Mouse (Mus musculus): ENCODE results near the gene Morn2. TPM values are rescaled to one million over a fixed set of nuclear protein-coding genes. Genes with fewer than 3 reads are reported as not detected.

Gene Morn2
- total RNA-seq, 1 experiment: 10.7 TPM

GRCm38 (mm10) chr17:80324521-80324920, 34.5 kb downstream of the Morn2 start:
- Histone ChIP-seq H3K27ac (ENCODE audit: insufficient read depth, low read depth, low read length, poor library complexity, severe bottlenecking) (no peak overlapping the region), H3K9ac (ENCODE audit: insufficient read depth, low read depth, low read length, poor library complexity, severe bottlenecking) (no peak overlapping the region), H3K9me3 (ENCODE audit: control insufficient read depth, insufficient read depth, low read depth, low read length) (no peaks in the 10 kb centered on the region), H3K36me3 (ENCODE audit: control insufficient read depth, insufficient read depth, low read length, poor library complexity, severe bottlenecking) (no peaks in the 10 kb centered on the region), H3K4me3 (ENCODE audit: insufficient read depth in 1 of 2, low read depth in 1 of 2, low read length in 2 of 2, poor library complexity in 1 of 2, severe bottlenecking in 1 of 2) (no peak overlapping the region), H3K4me1 (ENCODE audit: control insufficient read depth in 2 of 2, insufficient read depth in 2 of 2, low read length in 2 of 2, poor library complexity in 1 of 2) (no peaks in the 10 kb centered on the region)
- TF ChIP-seq ZNF384 (IDR thresholded peaks at IDR 0.05; ENCODE audit: low read depth, low read length) (no peak), HCFC1 (IDR thresholded peaks at IDR 0.05; ENCODE audit: borderline replicate concordance, insufficient read depth, low read length) (no peak), CHD2 (IDR thresholded peaks at IDR 0.05; ENCODE audit: low read depth, low read length) (no peak), ZC3H11A (IDR thresholded peaks at IDR 0.05; ENCODE audit: borderline replicate concordance, low read depth, low read length) (no peak), MAFK (IDR thresholded peaks at IDR 0.05; ENCODE audit: insufficient read depth, low read depth, low read length) (no peak)
- in situ Hi-C loops (cut with MboI; ENCODE audit: low sequenced_read_pairs in 2 of 2, unreplicated experiment in 2 of 2): no loop called here
- DNase-seq (ENCODE audit: low read depth, low spot score): no peak

- in situ Hi-C loops (cut with MboI; ENCODE audit: low sequenced_read_pairs in 2 of 2, unreplicated experiment in 2 of 2): no loop called here
- Histone ChIP-seq H3K4me1 (ENCODE audit: control insufficient read depth in 2 of 2, insufficient read depth in 2 of 2, low read length in 2 of 2, poor library complexity in 1 of 2) (no peaks in the 10 kb centered on the region), H3K27ac (ENCODE audit: insufficient read depth, low read depth, low read length, poor library complexity, severe bottlenecking) (no peak overlapping the region), H3K9me3 (ENCODE audit: control insufficient read depth, insufficient read depth, low read depth, low read length) (no peaks in the 10 kb centered on the region), H3K9ac (ENCODE audit: insufficient read depth, low read depth, low read length, poor library complexity, severe bottlenecking) (no peak overlapping the region), H3K36me3 (ENCODE audit: control insufficient read depth, insufficient read depth, low read length, poor library complexity, severe bottlenecking) (no peaks in the 10 kb centered on the region), H3K4me3 (ENCODE audit: insufficient read depth in 1 of 2, low read depth in 1 of 2, low read length in 2 of 2, poor library complexity in 1 of 2, severe bottlenecking in 1 of 2) (no peak overlapping the region)
- TF ChIP-seq MAFK (IDR thresholded peaks at IDR 0.05; ENCODE audit: insufficient read depth, low read depth, low read length) (no peak), HCFC1 (IDR thresholded peaks at IDR 0.05; ENCODE audit: borderline replicate concordance, insufficient read depth, low read length) (no peak), ZC3H11A (IDR thresholded peaks at IDR 0.05; ENCODE audit: borderline replicate concordance, low read depth, low read length) (no peak), CHD2 (IDR thresholded peaks at IDR 0.05; ENCODE audit: low read depth, low read length) (no peak), ZNF384 (IDR thresholded peaks at IDR 0.05; ENCODE audit: low read depth, low read length) (no peak)
- no peak for DNase-seq (ENCODE audit: low read depth, low spot score)
Observed at GRCm38 (mm10) chr17:80325456-80325855, 35.5 kb downstream of the Morn2 start.

GRCm38 (mm10) chr17:80326431-80326830, 36.4 kb downstream of the Morn2 start:
- in situ Hi-C loops (cut with MboI; ENCODE audit: low sequenced_read_pairs in 2 of 2, unreplicated experiment in 2 of 2): no loop called here

GRCm38 (mm10) chr17:80332386-80332785, 42.4 kb downstream of the Morn2 start:
- DNase-seq (ENCODE audit: low read depth, low spot score): no peak
- H3K27ac ChIP-seq (ENCODE audit: insufficient read depth, low read depth, low read length, poor library complexity, severe bottlenecking): no peak overlapping the region
- no peaks in the 10 kb centered on the region for H3K36me3 ChIP-seq (ENCODE audit: control insufficient read depth, insufficient read depth, low read length, poor library complexity, severe bottlenecking)
- H3K4me3 ChIP-seq (ENCODE audit: insufficient read depth in 1 of 2, low read depth in 1 of 2, low read length in 2 of 2, poor library complexity in 1 of 2, severe bottlenecking in 1 of 2): no peak overlapping the region
- in situ Hi-C loops (cut with MboI; ENCODE audit: low sequenced_read_pairs in 2 of 2, unreplicated experiment in 2 of 2): no loop called here
- H3K9ac ChIP-seq (ENCODE audit: insufficient read depth, low read depth, low read length, poor library complexity, severe bottlenecking): no peak overlapping the region
- no peaks in the 10 kb centered on the region for H3K9me3 ChIP-seq (ENCODE audit: control insufficient read depth, insufficient read depth, low read depth, low read length)
- no peaks in the 10 kb centered on the region for H3K4me1 ChIP-seq (ENCODE audit: control insufficient read depth in 2 of 2, insufficient read depth in 2 of 2, low read length in 2 of 2, poor library complexity in 1 of 2)
- no peak for TF ChIP-seq MAFK (IDR thresholded peaks at IDR 0.05; ENCODE audit: insufficient read depth, low read depth, low read length)
- TF ChIP-seq CHD2 (IDR thresholded peaks at IDR 0.05; ENCODE audit: low read depth, low read length): no peak
- TF ChIP-seq HCFC1 (IDR thresholded peaks at IDR 0.05; ENCODE audit: borderline replicate concordance, insufficient read depth, low read length): no peak
- TF ChIP-seq ZNF384 (IDR thresholded peaks at IDR 0.05; ENCODE audit: low read depth, low read length): no peak
- TF ChIP-seq ZC3H11A (IDR thresholded peaks at IDR 0.05; ENCODE audit: borderline replicate concordance, low read depth, low read length): no peak; the same call in 1 of the 2 replicates

More at GRCm38 (mm10) chr17:80326431-80326830, 36.4 kb downstream of the Morn2 start:
- Histone ChIP-seq H3K9ac (ENCODE audit: insufficient read depth, low read depth, low read length, poor library complexity, severe bottlenecking) (no peak overlapping the region), H3K27ac (ENCODE audit: insufficient read depth, low read depth, low read length, poor library complexity, severe bottlenecking) (no peak overlapping the region), H3K4me3 (ENCODE audit: insufficient read depth in 1 of 2, low read depth in 1 of 2, low read length in 2 of 2, poor library complexity in 1 of 2, severe bottlenecking in 1 of 2) (no peak overlapping the region), H3K9me3 (ENCODE audit: control insufficient read depth, insufficient read depth, low read depth, low read length) (no peaks in the 10 kb centered on the region), H3K36me3 (ENCODE audit: control insufficient read depth, insufficient read depth, low read length, poor library complexity, severe bottlenecking) (no peaks in the 10 kb centered on the region), H3K4me1 (ENCODE audit: control insufficient read depth in 2 of 2, insufficient read depth in 2 of 2, low read length in 2 of 2, poor library complexity in 1 of 2) (no peaks in the 10 kb centered on the region)
- no peak for DNase-seq (ENCODE audit: low read depth, low spot score)
- no peak for TF ChIP-seq HCFC1 (IDR thresholded peaks at IDR 0.05; ENCODE audit: borderline replicate concordance, insufficient read depth, low read length)
- no peak for TF ChIP-seq ZC3H11A (IDR thresholded peaks at IDR 0.05; ENCODE audit: borderline replicate concordance, low read depth, low read length)
- TF ChIP-seq MAFK (IDR thresholded peaks at IDR 0.05; ENCODE audit: insufficient read depth, low read depth, low read length): no peak
- TF ChIP-seq CHD2 (IDR thresholded peaks at IDR 0.05; ENCODE audit: low read depth, low read length): no peak
- TF ChIP-seq ZNF384 (IDR thresholded peaks at IDR 0.05; ENCODE audit: low read depth, low read length): no peak

GRCm38 (mm10) chr17:80345277-80345676, 55.3 kb downstream of the Morn2 start:
- Histone ChIP-seq H3K4me3 (ENCODE audit: insufficient read depth in 1 of 2, low read depth in 1 of 2, low read length in 2 of 2, poor library complexity in 1 of 2, severe bottlenecking in 1 of 2) (no peak overlapping the region), H3K9me3 (ENCODE audit: control insufficient read depth, insufficient read depth, low read depth, low read length) (no peaks in the 10 kb centered on the region), H3K9ac (ENCODE audit: insufficient read depth, low read depth, low read length, poor library complexity, severe bottlenecking) (no peak overlapping the region), H3K36me3 (ENCODE audit: control insufficient read depth, insufficient read depth, low read length, poor library complexity, severe bottlenecking) (no peaks in the 10 kb centered on the region), H3K4me1 (ENCODE audit: control insufficient read depth in 2 of 2, insufficient read depth in 2 of 2, low read length in 2 of 2, poor library complexity in 1 of 2) (no peaks in the 10 kb centered on the region), H3K27ac (ENCODE audit: insufficient read depth, low read depth, low read length, poor library complexity, severe bottlenecking) (no peak overlapping the region)
- peak; percentile 19 for DNase-seq (ENCODE audit: low read depth, low spot score)
- TF ChIP-seq MAFK (IDR thresholded peaks at IDR 0.05; ENCODE audit: insufficient read depth, low read depth, low read length) (no peak), CHD2 (IDR thresholded peaks at IDR 0.05; ENCODE audit: low read depth, low read length) (no peak), ZC3H11A (IDR thresholded peaks at IDR 0.05; ENCODE audit: borderline replicate concordance, low read depth, low read length) (no peak), HCFC1 (IDR thresholded peaks at IDR 0.05; ENCODE audit: borderline replicate concordance, insufficient read depth, low read length) (no peak), ZNF384 (IDR thresholded peaks at IDR 0.05; ENCODE audit: low read depth, low read length) (no peak)
- in situ Hi-C loops (cut with MboI; ENCODE audit: low sequenced_read_pairs in 2 of 2, unreplicated experiment in 2 of 2): no loop called here
